Mouse (Mus musculus) ES-E14 (cell line): ENCODE results near the gene Herc4. TPM values are rescaled to one million over a fixed set of nuclear protein-coding genes. Genes with fewer than 3 reads are reported as not detected.

Experiments
- DNase-seq: peaks from one replicate; pipeline ENCODE4 v3.0.0-alpha.2; 2013; ENCODE audit warnings: low read depth, low spot score
- H3K27ac ChIP-seq: 2 replicates; pipeline ENCODE4 v1.5.1; 2012; ENCODE audit warnings: low read depth, mild to moderate bottlenecking, low read length, moderate library complexity, mixed read lengths; ENCODE audit not compliant: poor library complexity, insufficient read depth, severe bottlenecking
- H3K36me3 ChIP-seq: 2 replicates; pipeline ENCODE4 v1.6.1; 2012; ENCODE audit warnings: mild to moderate bottlenecking, low read length, moderate library complexity, mixed read lengths; ENCODE audit not compliant: control insufficient read depth, poor library complexity, insufficient read depth, severe bottlenecking
- H3K4me1 ChIP-seq, 2 experiments: fragments of 150-350 bp in 1 of 2; sonication (generic) in 1 of 2; 2 replicates each; pipeline ENCODE4 v1.6.1; 2012; ENCODE audit warnings: low read length in 2 of 2, mild to moderate bottlenecking in 1 of 2, mixed read lengths in 1 of 2; ENCODE audit not compliant: control insufficient read depth in 2 of 2, insufficient read depth in 2 of 2, poor library complexity in 1 of 2
- H3K4me3 ChIP-seq, 2 experiments: fragments of 150-350 bp in 1 of 2; sonication (generic) in 1 of 2; 2 replicates each; pipeline ENCODE4 v1.5.1; 2012; ENCODE audit warnings: low read length in 2 of 2, low read depth in 1 of 2, mild to moderate bottlenecking in 1 of 2, mixed read lengths in 1 of 2; ENCODE audit not compliant: insufficient read depth in 1 of 2, poor library complexity in 1 of 2, severe bottlenecking in 1 of 2
- H3K9ac ChIP-seq: 2 replicates; pipeline ENCODE4 v1.6.1; 2012; ENCODE audit warnings: low read depth, mild to moderate bottlenecking, low read length, mixed read lengths; ENCODE audit not compliant: poor library complexity, insufficient read depth, severe bottlenecking
- H3K9me3 ChIP-seq: fragments of 150-350 bp; sonication (generic); 2 replicates; pipeline ENCODE4 v1.6.1; 2012; ENCODE audit warnings: low read depth, mild to moderate bottlenecking, low read length; ENCODE audit not compliant: control insufficient read depth, insufficient read depth
- CHD2 ChIP-seq: IDR thresholded peaks from 2 replicates; pipeline ENCODE4 v1.6.1; 2014; ENCODE audit warnings: mild to moderate bottlenecking, low read depth, low read length, inconsistent platforms
- HCFC1 ChIP-seq: IDR thresholded peaks from 2 replicates; pipeline ENCODE4 v1.6.1; 2012; ENCODE audit warnings: low read length, inconsistent platforms, borderline replicate concordance; ENCODE audit not compliant: insufficient read depth
- MAFK ChIP-seq: IDR thresholded peaks from 2 replicates; pipeline ENCODE4 v1.6.1; 2014; ENCODE audit warnings: mild to moderate bottlenecking, low read depth, low read length, inconsistent platforms; ENCODE audit not compliant: insufficient read depth
- ZC3H11A ChIP-seq: IDR thresholded peaks from 2 replicates; pipeline ENCODE4 v1.6.1; 2012; ENCODE audit warnings: low read depth, mild to moderate bottlenecking, inconsistent platforms, low read length, borderline replicate concordance
- ZNF384 ChIP-seq: IDR thresholded peaks from 2 replicates; pipeline ENCODE4 v1.6.1; 2012; ENCODE audit warnings: low read depth, low read length, inconsistent platforms
- in situ Hi-C, 2 experiments: fragments of 600-800 bp; cut with MboI; formaldehyde crosslinking; loops; one replicate each; pipeline ENCODE4 v1.15.1; 2025; ENCODE audit warnings: low sequenced_read_pairs in 2 of 2, inconsistent platforms in 1 of 2; ENCODE audit not compliant: unreplicated experiment in 2 of 2
- total RNA-seq: library from RNA; depleted of rRNA; stranded (reverse); fragments of 300-350 nt; gene quantifications from 2 replicates; pipeline ENCODE4 v1.2.3, GENCODE M21; 2012

The Herc4 gene
- total RNA-seq, 1 experiment, result 87.9 TPM

GRCm38 (mm10) chr10:63258696-63259095 is 15.1 kb downstream of the Herc4 start:
- H3K36me3 ChIP-seq, result no peaks in the 10 kb centered on the region; the same call in 1 of the 2 replicates
- no peak for DNase-seq
- H3K4me3 ChIP-seq, result no peak overlapping the region
- H3K9me3 ChIP-seq, result no peaks in the 10 kb centered on the region
- in situ Hi-C loops, result no loop called here
- no peak overlapping the region; the same call in 1 of the 2 replicates for H3K27ac ChIP-seq
- no peak for TF ChIP-seq ZC3H11A
- no peak overlapping the region for H3K9ac ChIP-seq
- H3K4me1 ChIP-seq, result peaks cover 2 to 5% of the 10 kb centered on the region in 2 experiments; a peak in 2 of 4 replicates

DNA sequence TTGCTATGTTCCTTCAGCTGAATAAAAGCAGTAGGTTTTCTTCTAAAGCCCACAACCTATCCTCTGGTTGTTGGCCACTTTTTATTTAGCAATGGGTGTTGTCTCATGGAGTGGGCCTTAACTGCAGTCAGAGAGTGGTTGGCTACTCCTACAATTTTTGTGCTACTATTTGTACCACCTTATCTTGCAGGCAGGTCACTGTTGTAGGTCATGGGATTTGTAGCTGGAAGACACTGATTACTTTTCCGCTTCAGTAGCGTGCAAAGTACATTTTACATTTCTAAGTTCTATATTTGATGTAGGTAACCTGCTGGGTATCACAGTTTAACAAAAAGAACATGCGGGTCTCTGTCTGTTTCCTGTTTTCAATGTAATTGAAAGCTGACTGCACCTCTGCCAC is 15.7 kb downstream of the Herc4 start:
- H3K4me3 ChIP-seq, result no peak overlapping the region
- in situ Hi-C loops, result no loop called here
- no peak overlapping the region for H3K27ac ChIP-seq
- TF ChIP-seq ZC3H11A (no peak), HCFC1 (no peak), MAFK (no peak), ZNF384 (no peak), CHD2 (no peak)
- no peak for DNase-seq
- H3K9ac ChIP-seq, result no peak overlapping the region
- no peaks in the 10 kb centered on the region for H3K9me3 ChIP-seq
- H3K36me3 ChIP-seq, result peaks cover 2% of the 10 kb centered on the region; the same call in 1 of the 2 replicates
- peaks cover 2 to 5% of the 10 kb centered on the region in 2 experiments; a peak in 2 of 4 replicates for H3K4me1 ChIP-seq

- Histone ChIP-seq H3K4me1 (peaks cover 0 to 7% of the 10 kb centered on the region in 2 experiments; a peak in 1 of 4 replicates), H3K36me3 (peaks cover 14% of the 10 kb centered on the region), H3K27ac (no peak overlapping the region), H3K9me3 (no peaks in the 10 kb centered on the region), H3K4me3 (no peak overlapping the region), H3K9ac (no peak overlapping the region)
- no peak for DNase-seq
- in situ Hi-C loops, result no loop called here
- TF ChIP-seq ZC3H11A, result no peak
- no peak for TF ChIP-seq HCFC1
- no peak for TF ChIP-seq ZNF384
- no peak for TF ChIP-seq CHD2
- no peak for TF ChIP-seq MAFK
These were observed 24.3 kb downstream of the Herc4 start for GRCm38 (mm10) chr10:63267941-63268340.

DNA sequence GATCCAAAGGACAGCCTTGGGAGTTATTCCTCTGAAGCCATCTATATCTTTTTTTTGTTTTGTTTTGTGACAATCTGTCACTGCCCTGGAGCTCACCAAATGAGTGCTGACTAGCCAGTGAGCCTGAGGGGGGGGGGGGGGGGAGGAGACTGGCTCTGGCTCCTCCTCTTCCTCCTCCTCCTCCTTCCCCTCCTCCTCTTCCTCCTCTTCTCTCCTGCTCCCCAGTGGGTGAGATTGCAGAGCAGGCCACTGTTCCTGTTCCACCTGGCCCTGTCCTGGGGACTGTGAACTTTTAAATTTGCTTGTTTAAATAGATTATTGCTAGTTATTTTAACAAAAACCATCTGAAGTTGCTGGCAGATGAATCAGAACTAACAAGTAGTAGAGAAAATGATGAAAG is 28.8 kb downstream of the Herc4 start:
- H3K9me3 ChIP-seq, result no peaks in the 10 kb centered on the region
- peaks cover 0 to 7% of the 10 kb centered on the region in 2 experiments; a peak in 1 of 4 replicates for H3K4me1 ChIP-seq
- DNase-seq, result no peak
- H3K4me3 ChIP-seq, result no peak overlapping the region
- peaks cover 16% of the 10 kb centered on the region for H3K36me3 ChIP-seq
- no peak overlapping the region for H3K9ac ChIP-seq
- TF ChIP-seq MAFK (no peak), ZNF384 (no peak), CHD2 (no peak)
- in situ Hi-C loops, result no loop called here
- no peak overlapping the region for H3K27ac ChIP-seq

DNA sequence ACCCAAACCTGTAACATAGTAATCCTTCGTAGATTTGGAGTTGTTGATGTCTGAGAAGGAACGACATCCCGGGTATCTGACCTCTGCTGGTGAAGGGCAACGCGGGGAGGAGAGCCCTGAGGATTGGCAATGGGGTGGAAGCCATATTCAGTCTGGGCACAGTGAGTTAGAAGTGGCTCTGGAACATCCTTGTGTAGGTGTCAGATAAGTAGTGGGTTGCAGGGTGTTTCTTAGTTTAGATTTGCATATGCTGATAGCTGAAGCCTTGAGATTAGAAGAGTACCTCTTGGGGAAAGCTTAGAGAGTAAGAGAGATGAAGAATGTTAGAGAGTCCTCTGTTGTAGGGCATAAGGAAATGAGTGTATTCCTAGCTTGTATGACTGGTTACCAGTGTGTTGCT is 29.3 kb downstream of the Herc4 start:
- in situ Hi-C loops, result no loop called here
- Histone ChIP-seq H3K9ac (no peak overlapping the region), H3K4me1 (peaks cover 0 to 7% of the 10 kb centered on the region in 2 experiments; a peak in 1 of 4 replicates), H3K36me3 (peaks cover 20% of the 10 kb centered on the region), H3K9me3 (no peaks in the 10 kb centered on the region), H3K4me3 (no peak overlapping the region), H3K27ac (no peak overlapping the region)
- DNase-seq, result no peak
- TF ChIP-seq ZNF384 (no peak), MAFK (no peak), ZC3H11A (no peak)
